Mouse (Mus musculus) midbrain, embryonic 12.5 days (tissue): ENCODE data around the gene Gprc5b. TPM values are rescaled to one million over a fixed set of nuclear protein-coding genes. Genes with fewer than 3 reads are reported as not detected.

Source experiments
- ATAC-seq: fragments of 200-750 bp; cut with Nextera tagmentation; 2 replicates; pipeline ENCODE4 v1.8.0; 2017; ENCODE audit warnings: low read depth, moderate TSS enrichment, moderate library complexity; ENCODE audit not compliant: low FRiP score
- H3K27ac ChIP-seq: fragments of 300-500 bp; sonication (generic); replicated peaks from 2 replicates; pipeline ENCODE4 v1.5.1; 2016; ENCODE audit warnings: mild to moderate bottlenecking
- H3K27me3 ChIP-seq: fragments of 300-500 bp; sonication (generic); 2 replicates; pipeline ENCODE4 v1.6.1; 2016; ENCODE audit warnings: mild to moderate bottlenecking
- H3K36me3 ChIP-seq: fragments of 300-500 bp; sonication (generic); 2 replicates; pipeline ENCODE4 v1.6.1; 2016
- H3K4me1 ChIP-seq: fragments of 300-500 bp; sonication (generic); 2 replicates; pipeline ENCODE4 v1.6.1; 2016
- H3K4me2 ChIP-seq: fragments of 300-500 bp; sonication (generic); replicated peaks from 2 replicates; pipeline ENCODE4 v1.6.1; 2016; ENCODE audit warnings: mild to moderate bottlenecking, moderate library complexity
- H3K4me3 ChIP-seq: fragments of 300-500 bp; sonication (generic); 2 replicates; pipeline ENCODE4 v1.5.1; 2016; ENCODE audit warnings: mild to moderate bottlenecking
- H3K9ac ChIP-seq: fragments of 300-500 bp; sonication (generic); replicated peaks from 2 replicates; pipeline ENCODE4 v1.6.1; 2016; ENCODE audit warnings: mild to moderate bottlenecking, moderate library complexity
- H3K9me3 ChIP-seq: fragments of 300-500 bp; sonication (generic); 2 replicates; pipeline ENCODE4 v1.6.1; 2016; ENCODE audit warnings: mild to moderate bottlenecking
- WGBS: fragments of 180-500 bp; shearing (Covaris S2); methylation state at CpG from one replicate; pipeline ENCODE4 v1.1.7; 2016; 5-methylcytosine and 5-hydroxymethylcytosine counted together
- polyA plus RNA-seq: library from polyadenylated mRNA; unstranded; fragments of >200 nt; fragmentation: Nextera tagmentation; extraction: Ambion mirVana; gene quantifications from 2 replicates; pipeline ENCODE4 v1.2.1, GENCODE M21; 2016

Gene Gprc5b
- polyA plus RNA-seq, 1 experiment from 2014 or later, result 14.1 TPM

DNA sequence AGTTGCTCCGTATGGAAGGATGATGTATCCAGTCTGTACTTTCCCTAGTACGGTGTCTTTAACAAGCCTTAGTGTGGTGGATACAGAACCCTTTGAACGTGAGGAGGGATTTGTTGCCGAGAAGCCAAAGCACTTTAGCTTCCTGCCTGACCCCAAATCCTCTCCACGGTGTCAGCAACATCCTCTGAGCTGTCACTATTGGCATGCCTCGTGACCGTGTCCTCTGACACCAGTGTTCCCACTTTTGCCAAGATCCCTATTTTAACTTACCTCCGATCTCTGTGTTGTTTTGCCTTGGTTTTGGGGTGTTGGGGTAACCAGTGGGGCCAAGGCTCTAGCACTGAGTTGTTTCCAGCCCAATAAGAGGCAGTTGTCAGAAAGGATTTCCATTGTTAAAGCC is 23.5 kb downstream of the Gprc5b start:
- Histone ChIP-seq H3K27me3 (no peaks in the 10 kb centered on the region), H3K9me3 (no peaks in the 10 kb centered on the region), H3K4me1 (peaks cover 20% of the 10 kb centered on the region), H3K4me3 (no peak overlapping the region), H3K36me3 (peaks cover 54% of the 10 kb centered on the region), H3K4me2 (no peak overlapping the region), H3K9ac (no peak overlapping the region), H3K27ac (no peak overlapping the region)
- WGBS, result 81% methylated on average over 8 of the region's 8 CpGs
- ATAC-seq, result no peak

DNA sequence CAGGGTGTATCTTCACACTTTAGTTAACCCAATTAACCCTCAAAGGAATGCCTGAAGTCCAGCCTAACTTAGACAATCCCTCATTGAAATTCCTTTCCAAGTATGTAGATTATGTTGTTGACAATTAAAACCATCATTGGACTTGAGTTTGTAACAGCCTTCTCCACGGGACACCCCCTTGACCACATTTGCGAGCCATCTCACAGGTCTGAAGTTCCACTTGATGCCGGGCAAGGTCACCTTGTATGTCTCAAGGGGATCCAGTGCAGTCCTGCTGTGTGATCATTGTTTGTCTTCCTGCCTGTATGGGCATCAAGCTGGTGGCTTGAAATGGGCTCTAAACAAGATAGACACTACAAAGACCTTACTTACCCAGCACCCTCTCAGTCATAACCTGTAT is 26.1 kb downstream of the Gprc5b start:
- no peak for ATAC-seq
- Histone ChIP-seq H3K4me1 (peaks cover 20% of the 10 kb centered on the region), H3K4me2 (no peak overlapping the region), H3K9me3 (no peaks in the 10 kb centered on the region), H3K9ac (no peak overlapping the region), H3K27me3 (no peaks in the 10 kb centered on the region), H3K27ac (no peak overlapping the region), H3K36me3 (peaks cover 30% of the 10 kb centered on the region), H3K4me3 (no peak overlapping the region)
- WGBS, result 85% methylated on average over 3 of the region's 3 CpGs

DNA sequence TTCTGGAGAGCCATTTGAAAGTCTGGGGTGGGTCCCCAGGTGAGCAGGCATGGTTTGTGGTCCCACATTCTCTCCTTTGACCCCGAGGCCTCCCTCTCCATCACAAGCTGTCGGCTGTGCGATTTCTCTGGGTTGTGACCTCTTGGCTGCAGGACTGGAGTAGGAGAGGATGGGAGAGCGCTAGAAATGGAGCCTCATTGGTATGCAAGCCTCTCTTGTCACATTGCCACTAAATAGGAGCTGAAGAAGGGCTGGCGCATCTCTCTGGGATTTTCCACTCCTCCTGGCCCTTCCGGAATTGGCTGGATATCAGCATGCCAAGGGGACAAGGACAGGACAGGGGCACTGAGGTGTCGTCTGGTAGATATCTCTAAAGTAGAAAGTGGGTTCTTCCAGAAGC is 29.8 kb downstream of the Gprc5b start:
- Histone ChIP-seq H3K4me3 (no peak overlapping the region), H3K27ac (no peak overlapping the region), H3K9ac (no peak overlapping the region), H3K36me3 (peaks cover 10% of the 10 kb centered on the region; the same call in 1 of the 2 replicates), H3K27me3 (no peaks in the 10 kb centered on the region), H3K4me2 (no peak overlapping the region), H3K4me1 (peaks cover 6% of the 10 kb centered on the region; the same call in 1 of the 2 replicates), H3K9me3 (no peaks in the 10 kb centered on the region)
- no peak for ATAC-seq
- 26% methylated on average over 7 of the region's 7 CpGs for WGBS

GRCm38 (mm10) chr7:118964777-118965176 is 30.2 kb downstream of the Gprc5b start:
- WGBS, result 4% methylated on average over 3 of the region's 3 CpGs
- Histone ChIP-seq H3K27ac (no peak overlapping the region), H3K4me1 (peaks cover 6% of the 10 kb centered on the region; the same call in 1 of the 2 replicates), H3K4me2 (no peak overlapping the region), H3K27me3 (no peaks in the 10 kb centered on the region), H3K9me3 (no peaks in the 10 kb centered on the region), H3K9ac (no peak overlapping the region), H3K36me3 (peaks cover 10% of the 10 kb centered on the region; the same call in 1 of the 2 replicates), H3K4me3 (no peak overlapping the region)
- no peak; the same call in 1 of the 2 replicates for ATAC-seq

DNA sequence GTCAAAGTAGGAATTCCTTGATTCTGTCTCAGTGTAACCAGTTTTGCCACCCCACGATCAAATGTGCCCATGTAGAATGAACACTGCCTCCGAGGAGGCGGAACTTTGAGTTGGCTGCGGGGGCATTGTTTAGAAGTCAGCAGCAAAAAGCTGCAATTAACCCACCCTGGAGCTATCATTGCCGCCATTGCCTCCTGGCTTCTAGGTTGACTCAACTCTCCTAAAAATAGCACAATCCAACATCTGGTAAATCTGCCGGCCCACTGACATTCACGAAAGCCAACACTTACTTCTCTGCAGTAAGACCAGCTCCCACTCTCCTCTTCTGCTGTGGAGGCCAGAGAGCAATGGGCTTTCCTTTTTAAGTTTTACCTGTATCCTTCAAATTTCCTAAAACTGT is 35.8 kb downstream of the Gprc5b start:
- H3K27me3 ChIP-seq, result no peaks in the 10 kb centered on the region
- no peaks in the 10 kb centered on the region for H3K4me1 ChIP-seq
- no peaks in the 10 kb centered on the region for H3K9me3 ChIP-seq
- no peaks in the 10 kb centered on the region for H3K36me3 ChIP-seq
- H3K4me2 ChIP-seq, result no peak overlapping the region
- ATAC-seq, result no peak
- H3K27ac ChIP-seq, result no peak overlapping the region
- H3K4me3 ChIP-seq, result no peak overlapping the region
- H3K9ac ChIP-seq, result no peak overlapping the region
- 86% methylated on average over 7 of the region's 7 CpGs for WGBS

GRCm38 (mm10) chr7:118956616-118957246 is 38.3 kb downstream of the Gprc5b start:
- H3K9me3 ChIP-seq, result no peaks in the 10 kb centered on the region
- H3K4me2 ChIP-seq, result no peak overlapping the region
- no peak overlapping the region for H3K27ac ChIP-seq
- no peak for ATAC-seq
- no peaks in the 10 kb centered on the region for H3K36me3 ChIP-seq
- 87% methylated on average over 4 of the region's 4 CpGs for WGBS
- H3K4me3 ChIP-seq, result no peak overlapping the region
- no peaks in the 10 kb centered on the region for H3K27me3 ChIP-seq
- H3K9ac ChIP-seq, result no peak overlapping the region
- H3K4me1 ChIP-seq, result no peaks in the 10 kb centered on the region

DNA sequence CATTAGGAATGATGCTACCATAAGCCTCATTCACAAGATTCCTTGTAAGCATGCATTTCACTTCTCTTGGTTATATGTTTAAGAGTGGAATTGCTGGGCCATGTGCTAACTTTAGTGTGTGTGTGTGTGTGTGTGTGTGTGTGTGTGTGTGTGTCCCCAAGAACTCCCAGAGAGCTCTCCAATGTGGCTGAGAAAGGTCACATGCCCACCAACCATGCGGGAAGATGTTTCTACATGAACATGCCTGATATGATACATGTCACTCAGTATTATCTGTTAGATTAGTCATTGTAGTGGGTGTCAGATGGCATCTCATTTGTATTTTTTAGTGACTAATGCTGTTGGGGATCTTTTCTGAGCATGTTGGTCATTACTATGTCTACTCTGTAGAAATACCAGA is 40.0 kb downstream of the Gprc5b start:
- no peak overlapping the region for H3K4me3 ChIP-seq
- 90% methylated on average over 1 of the region's 1 CpGs for WGBS
- ATAC-seq, result no peak

GRCm38 (mm10) chr7:118953626-118954282 is 41.3 kb downstream of the Gprc5b start:
- no peaks in the 10 kb centered on the region for H3K36me3 ChIP-seq
- 77% methylated on average over 11 of the region's 11 CpGs for WGBS
- H3K27ac ChIP-seq, result no peak overlapping the region
- no peaks in the 10 kb centered on the region for H3K4me1 ChIP-seq
- no peak overlapping the region for H3K4me2 ChIP-seq
- ATAC-seq, result no peak
- no peak overlapping the region for H3K9ac ChIP-seq
- H3K9me3 ChIP-seq, result no peaks in the 10 kb centered on the region
- H3K4me3 ChIP-seq, result no peak overlapping the region
- no peaks in the 10 kb centered on the region for H3K27me3 ChIP-seq

More for the DNA sequence above, 40.0 kb downstream of the Gprc5b start:
- Histone ChIP-seq H3K4me2 (no peak overlapping the region), H3K27ac (no peak overlapping the region), H3K9me3 (no peaks in the 10 kb centered on the region), H3K36me3 (no peaks in the 10 kb centered on the region), H3K4me1 (no peaks in the 10 kb centered on the region), H3K27me3 (no peaks in the 10 kb centered on the region), H3K9ac (no peak overlapping the region)

- H3K27ac ChIP-seq, result no peak overlapping the region
- no peak overlapping the region for H3K4me3 ChIP-seq
- no peak overlapping the region for H3K9ac ChIP-seq
- H3K4me2 ChIP-seq, result no peak overlapping the region
- no peaks in the 10 kb centered on the region for H3K4me1 ChIP-seq
- no peaks in the 10 kb centered on the region for H3K27me3 ChIP-seq
- H3K36me3 ChIP-seq, result no peaks in the 10 kb centered on the region
- WGBS, result 73% methylated on average over 7 of the region's 7 CpGs
- ATAC-seq, result no peak
- H3K9me3 ChIP-seq, result no peaks in the 10 kb centered on the region
Measured at GRCm38 (mm10) chr7:118949749-118950148, 45.3 kb downstream of the Gprc5b start.

DNA sequence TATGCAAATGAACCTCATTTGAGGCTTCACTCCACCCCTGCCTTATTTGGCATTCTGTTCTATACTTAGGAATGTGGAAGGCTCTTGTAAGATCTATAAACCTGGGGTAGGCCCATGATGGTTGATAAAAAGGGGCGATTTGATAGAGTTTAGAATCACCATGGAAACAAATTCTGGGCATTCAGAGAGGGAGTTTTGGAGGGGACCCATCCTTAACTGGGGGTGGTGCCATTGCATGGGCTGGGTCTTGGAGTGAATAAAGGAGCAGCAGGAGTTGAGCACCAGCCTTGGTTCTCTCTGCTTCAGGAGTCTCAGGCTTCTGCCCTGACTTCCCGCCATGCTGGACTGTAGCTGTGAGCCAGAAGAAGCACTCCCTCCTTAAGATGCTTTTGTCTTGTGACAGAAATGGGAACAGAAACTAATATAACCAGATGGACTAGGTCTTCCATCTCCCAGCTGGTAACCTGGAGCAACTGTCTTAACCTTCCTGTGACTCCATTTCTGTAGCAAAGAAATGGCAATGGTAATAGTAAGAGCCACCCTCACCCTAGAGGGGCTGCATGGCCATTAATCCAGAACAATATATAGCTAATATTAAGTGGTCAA is 46.2 kb downstream of the Gprc5b start:
- Histone ChIP-seq H3K4me1 (no peaks in the 10 kb centered on the region), H3K4me2 (no peak overlapping the region)
- 51% methylated on average over 2 of the region's 2 CpGs for WGBS

DNA sequence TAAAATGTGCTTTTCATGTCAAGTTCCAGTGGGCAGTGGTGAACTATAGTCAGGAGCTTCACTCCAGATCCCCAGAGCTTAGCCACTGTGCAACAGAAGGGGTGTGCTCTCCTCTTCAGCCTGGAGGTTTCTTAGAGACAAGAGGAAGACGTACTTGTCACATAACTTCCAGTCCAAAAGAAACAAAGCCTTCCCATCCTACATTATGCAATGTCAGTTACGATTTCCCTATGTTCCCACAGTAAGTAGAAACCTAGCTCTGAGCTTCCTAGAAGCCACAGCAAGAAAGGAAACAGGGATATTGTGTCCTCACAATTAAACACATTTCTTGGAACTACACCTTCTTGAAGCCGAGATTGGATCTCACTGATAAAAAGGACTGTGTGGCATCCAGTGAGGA is 47.8 kb downstream of the Gprc5b start:
- no peaks in the 10 kb centered on the region for H3K9me3 ChIP-seq
- 65% methylated on average over 3 of the region's 3 CpGs for WGBS
- no peak overlapping the region for H3K4me2 ChIP-seq
- no peaks in the 10 kb centered on the region for H3K36me3 ChIP-seq
- no peak for ATAC-seq
- no peak overlapping the region for H3K9ac ChIP-seq
- H3K27me3 ChIP-seq, result no peaks in the 10 kb centered on the region
- H3K4me3 ChIP-seq, result no peak overlapping the region
- no peak overlapping the region for H3K27ac ChIP-seq
- H3K4me1 ChIP-seq, result no peaks in the 10 kb centered on the region

More for the DNA sequence above, 46.2 kb downstream of the Gprc5b start:
- Histone ChIP-seq H3K4me3 (no peak overlapping the region), H3K36me3 (no peaks in the 10 kb centered on the region), H3K27ac (no peak overlapping the region), H3K27me3 (no peaks in the 10 kb centered on the region), H3K9me3 (no peaks in the 10 kb centered on the region), H3K9ac (no peak overlapping the region)
- ATAC-seq, result no peak

GRCm38 (mm10) chr7:118944884-118945283 is 50.1 kb downstream of the Gprc5b start:
- Histone ChIP-seq H3K27ac (no peak overlapping the region), H3K9ac (no peak overlapping the region), H3K27me3 (no peaks in the 10 kb centered on the region), H3K4me1 (no peaks in the 10 kb centered on the region), H3K36me3 (no peaks in the 10 kb centered on the region), H3K4me3 (no peak overlapping the region), H3K4me2 (no peak overlapping the region), H3K9me3 (no peaks in the 10 kb centered on the region)
- no peak for ATAC-seq
- 34% methylated on average over 2 of the region's 2 CpGs for WGBS
